Mouse (Mus musculus): ENCODE data around the gene Olfr313.
"Not testable (repeated sequence)": the region's sequence is repeated elsewhere in the genome, so short reads cannot be mapped to it uniquely, and the experiment has no call there.

The Olfr313 gene

DNA sequence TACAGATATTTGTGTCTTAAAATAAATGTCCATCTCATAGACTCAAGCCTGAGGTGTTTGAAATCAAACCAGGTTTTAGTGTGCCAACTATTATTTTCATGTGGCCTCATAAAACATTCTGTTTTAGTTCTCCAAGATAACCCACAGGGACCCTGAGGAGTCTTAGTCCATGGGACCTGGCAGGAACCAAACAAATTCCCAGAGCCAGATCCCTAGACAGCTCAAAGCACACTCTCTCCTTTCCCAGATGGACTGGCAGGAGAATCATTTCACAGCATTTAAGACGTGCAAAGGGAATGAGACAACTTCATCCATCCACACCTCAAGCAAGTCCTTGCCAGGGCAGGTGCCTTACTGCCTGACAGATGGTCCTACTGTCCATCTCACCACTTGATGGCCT is at the start of gene Olfr313:
TSS of gene Olfr313 (plus strand) at position 301 of the 400 bp plus-strand sequence.
- not testable (repeated sequence) for H3K36me3 ChIP-seq (ENCODE audit: insufficient read depth, low read length); H3K4me1 ChIP-seq (replicated peaks; ENCODE audit: low read depth, low read length); H3K4me3 ChIP-seq (replicated peaks; ENCODE audit: low read length); H3K9me3 ChIP-seq (ENCODE audit: low read length); H3K27me3 ChIP-seq (ENCODE audit: insufficient read depth, low read length)

DNA sequence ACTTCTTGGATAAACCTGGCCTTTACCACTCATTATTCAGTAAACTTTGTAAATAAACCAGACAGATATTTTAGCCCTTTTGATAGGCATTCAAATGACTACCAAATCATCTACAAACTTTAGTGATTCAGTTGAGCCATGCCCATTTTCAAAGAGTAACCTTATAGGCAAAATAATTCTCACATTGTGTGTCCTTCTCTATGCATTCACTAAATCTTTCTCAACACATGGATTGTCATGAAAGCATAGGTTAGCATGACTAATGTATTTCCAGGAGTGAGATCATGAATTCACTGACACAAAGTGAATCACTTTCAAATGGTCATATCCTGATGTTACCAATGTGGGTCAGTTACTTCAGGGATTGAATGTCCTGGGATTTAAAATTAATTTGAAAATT is 41.9 kb upstream of the Olfr313 start, which contains the start of gene Olfr315:
TSS of gene Olfr315 (plus strand) at position 301 of the 400 bp plus-strand sequence.
- Histone ChIP-seq H3K4me3 (replicated peaks; ENCODE audit: low read length) (no peak within 1 kb of the TSS), H3K9me3 (ENCODE audit: low read length) (no peaks in the 10 kb centered on the region), H3K27me3 (ENCODE audit: insufficient read depth, low read length) (no peaks in the 10 kb centered on the region), H3K4me1 (replicated peaks; ENCODE audit: low read depth, low read length) (no peaks in the 10 kb centered on the region), H3K36me3 (ENCODE audit: insufficient read depth, low read length) (no peaks in the 10 kb centered on the region)
- TF ChIP-seq POU5F1 (IDR thresholded peaks at IDR 0.05; ENCODE audit: borderline replicate concordance, low read length) = no peak
- TF ChIP-seq CTCF (conservative IDR thresholded peaks at IDR 0.05; ENCODE audit: low read length) = no peak
- TF ChIP-seq NANOG (IDR thresholded peaks at IDR 0.05; ENCODE audit: borderline replicate concordance, low read length) = no peak

DNA sequence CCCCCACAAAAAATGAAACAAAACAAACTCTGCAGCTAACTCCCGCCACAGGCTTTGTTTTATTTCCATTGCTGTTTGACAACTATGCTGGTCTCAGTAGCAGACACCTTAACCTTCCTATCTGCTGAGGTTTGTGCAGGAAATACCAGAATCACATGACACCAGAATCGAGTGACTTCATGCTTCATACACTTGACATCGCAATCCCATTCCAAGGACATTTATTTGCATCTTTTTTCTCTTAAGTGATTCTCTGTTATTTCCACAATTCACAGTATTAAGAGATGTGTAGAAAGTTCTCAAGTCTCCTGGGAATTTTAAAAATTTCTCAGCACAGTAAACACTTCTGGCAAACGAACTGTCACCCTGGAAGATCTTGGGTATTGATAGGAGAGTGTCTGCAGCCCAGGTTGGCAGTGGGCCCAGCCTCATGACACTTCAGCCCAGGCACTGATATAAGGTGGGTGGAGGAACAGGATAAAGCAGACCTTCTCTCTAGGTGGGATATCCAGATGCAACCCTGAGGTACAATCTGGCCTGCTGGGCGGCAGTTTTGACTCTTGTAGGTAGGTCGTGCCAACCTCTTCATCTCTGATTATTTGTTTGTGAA is 32.2 kb upstream of the Olfr313 start, which contains the start of gene Olfr314:
TSS of gene Olfr314 (plus strand) at position 473 of the 610 bp plus-strand sequence.
- TF ChIP-seq NANOG (IDR thresholded peaks at IDR 0.05; ENCODE audit: borderline replicate concordance, low read length) (no peak), CTCF (conservative IDR thresholded peaks at IDR 0.05; ENCODE audit: low read length) (no peak), POU5F1 (IDR thresholded peaks at IDR 0.05; ENCODE audit: borderline replicate concordance, low read length) (no peak)
- Histone ChIP-seq H3K27me3 (ENCODE audit: insufficient read depth, low read length) (0 out of 2 replicates have a peak, but pooled peaks cover 5% of the 10 kb centered on the region), H3K36me3 (ENCODE audit: insufficient read depth, low read length) (no peaks in the 10 kb centered on the region), H3K9me3 (ENCODE audit: low read length) (no peaks in the 10 kb centered on the region), H3K4me1 (replicated peaks; ENCODE audit: low read depth, low read length) (peaks cover 5% of the 10 kb centered on the region), H3K4me3 (replicated peaks; ENCODE audit: low read length) (no peak within 1 kb of the TSS)

DNA sequence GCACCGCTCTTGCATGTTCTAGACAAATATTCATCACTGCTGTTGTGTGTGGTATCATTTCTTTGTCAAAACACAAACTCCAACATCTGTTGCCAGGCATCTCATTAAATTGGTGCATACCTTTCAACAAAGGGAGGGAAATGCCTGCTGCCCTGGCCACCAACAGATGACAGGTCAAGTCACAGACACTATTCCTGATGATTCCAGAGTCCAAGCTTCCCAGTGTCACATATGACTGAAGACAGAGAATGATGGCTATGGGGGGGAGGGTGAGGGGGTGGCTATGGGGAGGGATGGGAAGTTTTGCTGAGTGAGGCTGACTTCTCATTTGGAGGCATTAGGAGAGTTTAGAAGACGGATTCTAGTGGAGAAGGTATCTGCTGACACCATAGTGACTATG is 30.6 kb upstream of the Olfr313 start:
- TF ChIP-seq NANOG (IDR thresholded peaks at IDR 0.05; ENCODE audit: borderline replicate concordance, low read length) (no peak), CTCF (conservative IDR thresholded peaks at IDR 0.05; ENCODE audit: low read length) (no peak), POU5F1 (IDR thresholded peaks at IDR 0.05; ENCODE audit: borderline replicate concordance, low read length) (no peak)
- Histone ChIP-seq H3K4me1 (replicated peaks; ENCODE audit: low read depth, low read length) (no peaks in the 10 kb centered on the region; the same call in 1 of the 2 replicates), H3K9me3 (ENCODE audit: low read length) (no peaks in the 10 kb centered on the region), H3K27me3 (ENCODE audit: insufficient read depth, low read length) (0 out of 2 replicates have a peak, but pooled peaks cover 5% of the 10 kb centered on the region), H3K36me3 (ENCODE audit: insufficient read depth, low read length) (no peaks in the 10 kb centered on the region), H3K4me3 (replicated peaks; ENCODE audit: low read length) (no peak overlapping the region)

DNA sequence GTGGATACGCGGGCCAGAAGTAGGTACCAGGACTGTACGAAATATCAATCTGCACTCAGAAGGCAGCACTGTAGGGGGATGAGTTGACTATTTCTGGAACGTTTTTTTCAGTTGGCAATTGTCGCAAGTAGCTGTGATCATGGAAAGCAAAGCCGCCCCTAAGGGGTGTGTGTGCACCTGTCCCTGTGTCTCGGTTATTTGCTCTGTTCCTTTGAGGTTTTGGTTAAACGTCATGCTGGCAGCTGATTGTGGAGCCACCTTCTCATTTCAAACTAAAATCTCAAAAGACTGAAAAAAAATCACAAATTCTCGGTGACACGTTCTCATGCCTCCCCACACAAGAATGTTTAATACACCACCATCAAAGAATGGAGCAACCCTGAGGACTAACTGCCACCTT is 27.1 kb upstream of the Olfr313 start:
- no peak overlapping the region for H3K4me3 ChIP-seq (replicated peaks; ENCODE audit: low read length)
- 0 out of 2 replicates have a peak, but pooled peaks cover 5% of the 10 kb centered on the region for H3K27me3 ChIP-seq (ENCODE audit: insufficient read depth, low read length)
- TF ChIP-seq NANOG (IDR thresholded peaks at IDR 0.05; ENCODE audit: borderline replicate concordance, low read length) = no peak
- no peak for TF ChIP-seq POU5F1 (IDR thresholded peaks at IDR 0.05; ENCODE audit: borderline replicate concordance, low read length)
- TF ChIP-seq CTCF (conservative IDR thresholded peaks at IDR 0.05; ENCODE audit: low read length) = no peak
- H3K9me3 ChIP-seq (ENCODE audit: low read length) = no peaks in the 10 kb centered on the region
- H3K36me3 ChIP-seq (ENCODE audit: insufficient read depth, low read length) = no peaks in the 10 kb centered on the region
- no peaks in the 10 kb centered on the region; the same call in 1 of the 2 replicates for H3K4me1 ChIP-seq (replicated peaks; ENCODE audit: low read depth, low read length)

DNA sequence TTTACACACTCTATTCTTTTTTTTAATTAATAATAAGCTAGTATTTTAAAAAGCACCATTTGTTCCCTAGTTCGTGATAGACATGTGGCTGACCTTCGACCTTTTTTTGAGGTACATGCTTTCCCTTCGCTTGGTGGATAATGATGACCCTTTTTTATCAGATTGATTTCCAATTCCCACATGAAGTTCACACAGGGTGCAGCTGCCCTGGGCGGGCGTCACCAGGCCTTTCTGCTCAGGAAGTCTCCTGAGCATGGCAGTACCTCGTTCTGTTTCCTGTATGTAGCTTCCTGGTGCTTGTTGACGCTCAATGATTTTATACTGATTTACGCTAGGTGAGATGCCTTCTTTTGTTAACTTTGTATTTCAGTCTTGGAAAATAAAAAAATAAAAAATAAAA is 26.5 kb upstream of the Olfr313 start:
- Histone ChIP-seq H3K4me3 (replicated peaks; ENCODE audit: low read length) (no peak overlapping the region), H3K4me1 (replicated peaks; ENCODE audit: low read depth, low read length) (no peaks in the 10 kb centered on the region; the same call in 1 of the 2 replicates), H3K36me3 (ENCODE audit: insufficient read depth, low read length) (no peaks in the 10 kb centered on the region), H3K27me3 (ENCODE audit: insufficient read depth, low read length) (0 out of 2 replicates have a peak, but pooled peaks cover 5% of the 10 kb centered on the region), H3K9me3 (ENCODE audit: low read length) (no peaks in the 10 kb centered on the region)
- no peak for TF ChIP-seq CTCF (conservative IDR thresholded peaks at IDR 0.05; ENCODE audit: low read length)
- TF ChIP-seq POU5F1 (IDR thresholded peaks at IDR 0.05; ENCODE audit: borderline replicate concordance, low read length) = no peak
- no peak for TF ChIP-seq NANOG (IDR thresholded peaks at IDR 0.05; ENCODE audit: borderline replicate concordance, low read length)

DNA sequence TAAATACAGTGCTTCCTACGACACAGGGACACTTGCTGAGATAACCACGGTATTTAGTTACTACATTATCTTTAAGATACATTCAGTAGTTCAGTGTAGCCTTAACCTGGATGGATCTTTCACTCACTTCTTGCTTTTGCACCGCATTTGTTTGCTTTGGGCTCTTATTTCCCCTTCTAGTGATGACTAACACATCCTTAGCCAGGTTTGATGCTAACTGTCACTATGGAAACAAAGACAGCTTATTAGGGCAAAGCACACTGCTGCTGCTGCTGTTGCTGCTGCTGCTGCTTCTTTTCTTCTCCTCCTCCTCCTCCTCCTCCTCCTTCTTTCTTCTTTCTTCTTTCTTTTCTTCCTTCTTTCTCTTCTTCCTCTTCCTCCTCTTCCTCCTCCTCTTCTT is 25.3 kb upstream of the Olfr313 start:
- TF ChIP-seq POU5F1 (IDR thresholded peaks at IDR 0.05; ENCODE audit: borderline replicate concordance, low read length) (no peak), CTCF (conservative IDR thresholded peaks at IDR 0.05; ENCODE audit: low read length) (no peak), NANOG (IDR thresholded peaks at IDR 0.05; ENCODE audit: borderline replicate concordance, low read length) (no peak)
- H3K36me3 ChIP-seq (ENCODE audit: insufficient read depth, low read length) = no peaks in the 10 kb centered on the region
- no peaks in the 10 kb centered on the region; the same call in 1 of the 2 replicates for H3K4me1 ChIP-seq (replicated peaks; ENCODE audit: low read depth, low read length)
- H3K4me3 ChIP-seq (replicated peaks; ENCODE audit: low read length) = no peak overlapping the region
- H3K9me3 ChIP-seq (ENCODE audit: low read length) = no peaks in the 10 kb centered on the region
- 0 out of 2 replicates have a peak, but pooled peaks cover 5% of the 10 kb centered on the region for H3K27me3 ChIP-seq (ENCODE audit: insufficient read depth, low read length)

DNA sequence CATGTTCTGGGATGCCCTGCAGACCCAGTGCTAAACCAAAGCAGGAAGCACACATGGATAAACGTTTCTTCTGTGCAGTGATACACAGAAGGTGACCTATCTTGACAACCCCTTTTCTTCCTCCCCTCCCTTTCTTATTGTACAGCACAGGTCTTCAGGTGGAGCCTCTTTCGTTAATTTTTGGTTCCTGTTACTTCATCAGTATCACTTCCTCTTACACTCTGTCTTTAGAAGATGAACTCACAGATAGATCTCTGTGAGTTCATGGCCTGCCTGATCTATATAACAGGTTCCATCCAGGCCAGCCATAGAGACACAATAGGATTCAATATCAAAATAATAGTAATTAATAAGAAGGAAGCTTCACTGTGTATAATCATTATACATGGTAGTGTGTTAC is 24.7 kb upstream of the Olfr313 start:
- TF ChIP-seq POU5F1 (IDR thresholded peaks at IDR 0.05; ENCODE audit: borderline replicate concordance, low read length) = no peak
- TF ChIP-seq NANOG (IDR thresholded peaks at IDR 0.05; ENCODE audit: borderline replicate concordance, low read length) = no peak
- no peak for TF ChIP-seq CTCF (conservative IDR thresholded peaks at IDR 0.05; ENCODE audit: low read length)
- no peak overlapping the region for H3K4me3 ChIP-seq (replicated peaks; ENCODE audit: low read length)
- H3K27me3 ChIP-seq (ENCODE audit: insufficient read depth, low read length) = 0 out of 2 replicates have a peak, but pooled peaks cover 5% of the 10 kb centered on the region
- no peaks in the 10 kb centered on the region for H3K36me3 ChIP-seq (ENCODE audit: insufficient read depth, low read length)
- no peaks in the 10 kb centered on the region; the same call in 1 of the 2 replicates for H3K4me1 ChIP-seq (replicated peaks; ENCODE audit: low read depth, low read length)
- no peaks in the 10 kb centered on the region for H3K9me3 ChIP-seq (ENCODE audit: low read length)

DNA sequence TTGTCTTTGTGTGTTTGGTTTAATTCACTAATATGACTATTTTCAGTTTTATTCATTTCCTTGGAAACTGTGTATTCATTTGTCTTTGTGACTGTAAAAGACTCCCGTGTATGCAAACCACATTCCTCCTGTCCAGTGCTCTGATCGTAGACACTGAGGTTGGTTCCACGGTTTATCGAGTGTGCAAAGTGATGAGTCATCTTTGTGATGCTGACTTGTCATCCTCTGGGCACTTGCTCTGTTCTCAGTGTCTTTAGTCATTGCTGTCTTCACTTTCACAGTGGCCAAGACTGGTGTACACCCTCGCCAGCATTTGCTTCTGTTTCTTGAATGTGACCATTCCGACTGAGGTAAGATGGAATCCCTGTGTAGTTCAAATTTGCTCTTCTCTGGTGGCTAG is 24.2 kb upstream of the Olfr313 start:
- 0 out of 2 replicates have a peak, but pooled peaks cover 5% of the 10 kb centered on the region for H3K27me3 ChIP-seq (ENCODE audit: insufficient read depth, low read length)
- no peaks in the 10 kb centered on the region; the same call in 1 of the 2 replicates for H3K4me1 ChIP-seq (replicated peaks; ENCODE audit: low read depth, low read length)
- H3K4me3 ChIP-seq (replicated peaks; ENCODE audit: low read length) = no peak overlapping the region
- no peaks in the 10 kb centered on the region for H3K36me3 ChIP-seq (ENCODE audit: insufficient read depth, low read length)
- TF ChIP-seq NANOG (IDR thresholded peaks at IDR 0.05; ENCODE audit: borderline replicate concordance, low read length) (no peak), POU5F1 (IDR thresholded peaks at IDR 0.05; ENCODE audit: borderline replicate concordance, low read length) (no peak), CTCF (conservative IDR thresholded peaks at IDR 0.05; ENCODE audit: low read length) (no peak)
- H3K9me3 ChIP-seq (ENCODE audit: low read length) = no peaks in the 10 kb centered on the region
